Mouse (Mus musculus) forebrain, embryonic 11.5 days (tissue): ENCODE measurements around the gene Sept9. TPM values are rescaled to one million over a fixed set of nuclear protein-coding genes. Genes with fewer than 3 reads are reported as not detected.

Experiments used
- ATAC-seq: fragments of 200-750 bp; cut with Nextera tagmentation; replicated peaks from 2 replicates; pipeline ENCODE4 v1.8.0; 2017; ENCODE audit warnings: moderate TSS enrichment; ENCODE audit not compliant: low FRiP score
- DNase-seq: peaks from one replicate; pipeline ENCODE4 v3.0.0-alpha.2; 2017; ENCODE audit warnings: low spot score
- H3K27ac ChIP-seq: fragments of 300-500 bp; sonication (generic); 2 replicates; pipeline ENCODE4 v1.5.1; 2014; ENCODE audit warnings: low read depth, low read length
- H3K27me3 ChIP-seq: fragments of 300-500 bp; sonication (generic); 2 replicates; pipeline ENCODE4 v1.6.1; 2014; ENCODE audit warnings: mild to moderate bottlenecking, low read length, mixed read lengths; ENCODE audit not compliant: control insufficient read depth, insufficient read depth
- H3K36me3 ChIP-seq: fragments of 300-500 bp; sonication (generic); 2 replicates; pipeline ENCODE4 v1.6.1; 2014; ENCODE audit warnings: mild to moderate bottlenecking, low read length, moderate library complexity, mixed read lengths; ENCODE audit not compliant: control insufficient read depth, insufficient read depth
- H3K4me1 ChIP-seq: fragments of 300-500 bp; sonication (generic); replicated peaks from 2 replicates; pipeline ENCODE4 v1.6.1; 2014; ENCODE audit warnings: low read length, mixed read lengths; ENCODE audit not compliant: control insufficient read depth, insufficient read depth
- H3K4me2 ChIP-seq: fragments of 300-500 bp; sonication (generic); 2 replicates; pipeline ENCODE4 v1.6.1; 2014; ENCODE audit warnings: low read depth, mild to moderate bottlenecking, low read length, moderate library complexity, mixed read lengths; ENCODE audit not compliant: severe bottlenecking
- H3K4me3 ChIP-seq: fragments of 300-500 bp; sonication (generic); 2 replicates; pipeline ENCODE4 v1.5.1; 2014; ENCODE audit warnings: low read depth, low read length
- H3K9ac ChIP-seq: fragments of 300-500 bp; sonication (generic); 2 replicates; pipeline ENCODE4 v1.6.1; 2014; ENCODE audit warnings: low read length
- H3K9me3 ChIP-seq: fragments of 300-500 bp; sonication (generic); 2 replicates; pipeline ENCODE4 v1.6.1; 2016; ENCODE audit warnings: low read length, mixed read lengths; ENCODE audit not compliant: control insufficient read depth
- WGBS: fragments of 180-500 bp; shearing (Covaris S2); extraction: QIAGEN DNeasy Blood & Tissue Kit; methylation state at CpG from one replicate; pipeline ENCODE4 v1.1.7; 2014; 5-methylcytosine and 5-hydroxymethylcytosine counted together
- polyA plus RNA-seq: library from polyadenylated mRNA; unstranded; fragments of >200 nt; fragmentation: Nextera tagmentation; extraction: Ambion mirVana; gene quantifications from 2 replicates; pipeline ENCODE4 v1.2.1, GENCODE M21; 2014

Gene Sept9
- polyA plus RNA-seq, 1 experiment from 2014 or later, result 172 TPM

- DNase-seq (no peak), ATAC-seq (no peak)
- Histone ChIP-seq H3K27me3 (no peaks in the 10 kb centered on the region; the same call in 1 of the 2 replicates), H3K9ac (no peak overlapping the region), H3K4me3 (no peak overlapping the region), H3K4me2 (no peak overlapping the region), H3K9me3 (no peaks in the 10 kb centered on the region; the same call in 1 of the 2 replicates), H3K36me3 (no peaks in the 10 kb centered on the region), H3K27ac (no peak overlapping the region), H3K4me1 (peaks cover 13% of the 10 kb centered on the region)
- WGBS, result 89% methylated on average over 10 of the region's 10 CpGs
These were observed 202.3 kb downstream of the Sept9 start for GRCm38 (mm10) chr11:117401583-117402367.

GRCm38 (mm10) chr11:117402550-117402949 is 203.1 kb downstream of the Sept9 start:
- no peak overlapping the region for H3K4me3 ChIP-seq
- ATAC-seq (no peak), DNase-seq (no peak)
- H3K27me3 ChIP-seq, result no peaks in the 10 kb centered on the region; the same call in 1 of the 2 replicates
- no peak overlapping the region for H3K9ac ChIP-seq
- no peak overlapping the region for H3K27ac ChIP-seq
- peaks cover 20% of the 10 kb centered on the region for H3K4me1 ChIP-seq
- H3K36me3 ChIP-seq, result no peaks in the 10 kb centered on the region
- no peak overlapping the region for H3K4me2 ChIP-seq
- WGBS, result 89% methylated on average over 11 of the region's 11 CpGs
- H3K9me3 ChIP-seq, result no peaks in the 10 kb centered on the region; the same call in 1 of the 2 replicates

DNA sequence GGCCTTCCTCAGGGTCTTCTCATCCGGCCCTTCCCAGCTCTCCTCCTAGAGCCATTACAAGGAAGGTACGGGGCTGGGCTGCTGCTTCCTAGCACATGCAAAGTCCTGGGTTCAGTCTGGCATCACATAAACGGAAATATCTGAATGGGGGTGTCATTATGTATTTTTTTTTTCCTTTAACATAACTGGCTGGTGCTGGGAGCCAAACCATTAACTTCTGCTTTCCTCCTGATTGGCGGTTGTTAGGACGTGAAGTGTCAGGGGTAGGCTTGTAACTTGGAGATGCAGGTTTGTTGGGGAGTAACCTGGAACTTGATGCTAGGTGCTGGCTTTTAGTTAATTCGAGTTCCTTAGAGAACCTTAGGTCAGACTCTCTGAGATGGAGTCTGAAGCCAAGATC is 203.6 kb downstream of the Sept9 start:
- ATAC-seq, result no peak
- H3K27me3 ChIP-seq, result no peaks in the 10 kb centered on the region; the same call in 1 of the 2 replicates
- H3K4me1 ChIP-seq, result peaks cover 23% of the 10 kb centered on the region
- WGBS, result 90% methylated on average over 6 of the region's 6 CpGs
- no peak overlapping the region for H3K9ac ChIP-seq
- H3K27ac ChIP-seq, result no peak overlapping the region
- no peaks in the 10 kb centered on the region for H3K36me3 ChIP-seq
- no peaks in the 10 kb centered on the region; the same call in 1 of the 2 replicates for H3K9me3 ChIP-seq
- H3K4me3 ChIP-seq, result no peak overlapping the region
- no peak overlapping the region for H3K4me2 ChIP-seq
- no peak for DNase-seq

- ATAC-seq (no peak), DNase-seq (no peak)
- H3K4me3 ChIP-seq, result no peak overlapping the region
- no peak overlapping the region for H3K27ac ChIP-seq
- no peak overlapping the region for H3K4me2 ChIP-seq
- H3K9me3 ChIP-seq, result no peaks in the 10 kb centered on the region; the same call in 1 of the 2 replicates
- peaks cover 28% of the 10 kb centered on the region for H3K4me1 ChIP-seq
- H3K9ac ChIP-seq, result no peak overlapping the region
- no peaks in the 10 kb centered on the region for H3K27me3 ChIP-seq
- WGBS, result 35% methylated on average over 7 of the region's 7 CpGs
- no peaks in the 10 kb centered on the region for H3K36me3 ChIP-seq
These were observed 204.3 kb downstream of the Sept9 start for GRCm38 (mm10) chr11:117403781-117404180.

GRCm38 (mm10) chr11:117406711-117407110 is 207.2 kb downstream of the Sept9 start:
- H3K9ac ChIP-seq, result peak overlapping the region; percentile 30
- H3K9me3 ChIP-seq, result no peaks in the 10 kb centered on the region; the same call in 1 of the 2 replicates
- no peak overlapping the region for H3K4me3 ChIP-seq
- peak overlapping the region; percentile 65; the same call in 1 of the 2 replicates for H3K4me2 ChIP-seq
- no peak for DNase-seq
- H3K36me3 ChIP-seq, result no peaks in the 10 kb centered on the region
- 61% methylated on average over 1 of the region's 1 CpGs for WGBS
- H3K27me3 ChIP-seq, result peaks cover 4% of the 10 kb centered on the region; the same call in 1 of the 2 replicates
- H3K4me1 ChIP-seq, result peaks cover 40% of the 10 kb centered on the region
- ATAC-seq, result no peak
- H3K27ac ChIP-seq, result peak overlapping the region; percentile 98

- DNase-seq, result no peak
- H3K9ac ChIP-seq, result peak overlapping the region; percentile 65
- no peaks in the 10 kb centered on the region for H3K9me3 ChIP-seq
- H3K27me3 ChIP-seq, result peaks cover 4% of the 10 kb centered on the region; the same call in 1 of the 2 replicates
- H3K4me2 ChIP-seq, result peak overlapping the region; percentile 65
- WGBS, result 9% methylated on average over 4 of the region's 4 CpGs
- H3K27ac ChIP-seq, result peak overlapping the region; percentile 98
- peak; percentile 16 for ATAC-seq
- H3K4me1 ChIP-seq, result peaks cover 40% of the 10 kb centered on the region
- H3K36me3 ChIP-seq, result no peaks in the 10 kb centered on the region
- H3K4me3 ChIP-seq, result 0 out of 2 replicates have a peak overlapping the region, but pooled peaks have one; percentile 25
These were observed 207.7 kb downstream of the Sept9 start for GRCm38 (mm10) chr11:117407196-117407595.

DNA sequence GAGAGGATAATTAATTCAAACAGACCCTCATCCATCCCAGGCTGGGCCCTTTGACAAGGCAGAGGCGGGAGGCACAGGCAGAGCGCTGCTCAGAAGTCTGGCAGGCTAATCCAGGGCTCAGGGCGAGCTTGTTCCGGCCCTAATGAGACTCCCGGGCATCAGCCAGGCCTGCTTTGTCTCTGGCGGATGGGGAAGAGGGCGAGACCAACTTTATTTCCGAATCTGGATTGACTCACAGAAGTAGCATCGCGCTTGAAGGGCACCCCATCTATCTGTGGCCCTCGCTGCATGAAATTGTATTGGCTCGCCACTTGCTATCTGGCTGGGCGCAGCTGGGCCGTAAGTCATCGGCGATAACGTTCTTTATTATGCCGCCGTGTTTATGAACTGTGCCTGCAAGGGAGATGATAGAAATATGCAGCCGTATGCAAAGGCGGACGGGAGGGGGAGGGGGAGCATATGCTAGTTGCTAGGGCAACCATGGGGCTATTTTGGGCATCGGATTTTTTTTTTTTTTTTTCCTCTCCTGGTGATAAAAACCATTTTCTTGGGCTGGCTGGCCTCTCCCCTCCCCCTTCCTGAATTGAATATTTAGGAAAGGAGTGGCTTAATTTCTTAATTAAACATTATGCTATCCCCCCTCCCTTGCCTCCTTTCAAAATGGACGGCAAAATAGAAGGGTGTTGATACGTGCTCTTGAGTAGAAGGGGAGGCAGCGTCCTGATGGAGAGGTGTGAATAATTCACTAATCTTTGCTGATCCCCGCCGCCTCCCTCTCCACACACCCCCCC is 208.4 kb downstream of the Sept9 start:
- peak overlapping the region; percentile 25 for H3K4me3 ChIP-seq
- under 1% methylated on average over 28 of the region's 28 CpGs for WGBS
- H3K27me3 ChIP-seq, result peaks cover 4% of the 10 kb centered on the region; the same call in 1 of the 2 replicates
- H3K9ac ChIP-seq, result peak overlapping the region; percentile 65
- DNase-seq, result peak; percentile 90
- peaks cover 40% of the 10 kb centered on the region for H3K4me1 ChIP-seq
- peak; percentile 86 for ATAC-seq
- no peaks in the 10 kb centered on the region for H3K36me3 ChIP-seq
- H3K9me3 ChIP-seq, result no peaks in the 10 kb centered on the region
- peak overlapping the region; percentile 98 for H3K27ac ChIP-seq
- peak overlapping the region; percentile 65 for H3K4me2 ChIP-seq

- Histone ChIP-seq H3K9ac (peak overlapping the region; percentile 65), H3K4me2 (peak overlapping the region; percentile 65), H3K27me3 (peaks cover 7% of the 10 kb centered on the region; the same call in 1 of the 2 replicates), H3K9me3 (no peaks in the 10 kb centered on the region), H3K4me1 (peaks cover 40% of the 10 kb centered on the region), H3K36me3 (no peaks in the 10 kb centered on the region), H3K27ac (peak overlapping the region; percentile 98), H3K4me3 (peak overlapping the region; percentile 25)
- ATAC-seq, result peak; percentile 22; the same call in 1 of the 2 replicates
- DNase-seq, result no peak
- 7% methylated on average over 16 of the region's 16 CpGs for WGBS
These were observed 209.1 kb downstream of the Sept9 start for GRCm38 (mm10) chr11:117408442-117409031.
